Mouse (Mus musculus) cerebellum, adult 11-12 months (tissue): ENCODE measurements around the gene Lhfpl4.

Experiments used
- DNase-seq: peaks from one replicate; pipeline ENCODE4 v3.0.0; 2022

Gene Lhfpl4

GRCm38 (mm10) chr6:113166661-113167251 is 28.4 kb downstream of the Lhfpl4 start:
- peak; percentile 56 for DNase-seq

GRCm38 (mm10) chr6:113163513-113163912 is 31.7 kb downstream of the Lhfpl4 start:
- DNase-seq, result no peak

GRCm38 (mm10) chr6:113161982-113162381 is 33.2 kb downstream of the Lhfpl4 start:
- peak; percentile 76 for DNase-seq

GRCm38 (mm10) chr6:113160106-113160505 is 35.1 kb downstream of the Lhfpl4 start:
- DNase-seq, result no peak

- DNase-seq, result no peak
Observed at GRCm38 (mm10) chr6:113156064-113156463, 39.1 kb downstream of the Lhfpl4 start.

GRCm38 (mm10) chr6:113154886-113155285 is 40.3 kb downstream of the Lhfpl4 start:
- no peak for DNase-seq

- DNase-seq, result no peak
Observed at GRCm38 (mm10) chr6:113154071-113154470, 41.1 kb downstream of the Lhfpl4 start.

GRCm38 (mm10) chr6:113145249-113145648 is 49.9 kb downstream of the Lhfpl4 start:
- DNase-seq, result no peak

GRCm38 (mm10) chr6:113144764-113145163 is 50.4 kb downstream of the Lhfpl4 start:
- DNase-seq, result no peak

- no peak for DNase-seq
Observed at GRCm38 (mm10) chr6:113141389-113142094, 53.6 kb downstream of the Lhfpl4 start.

GRCm38 (mm10) chr6:113133360-113133759 is 61.8 kb downstream of the Lhfpl4 start:
- DNase-seq, result no peak

GRCm38 (mm10) chr6:113120806-113121205 is 74.4 kb downstream of the Lhfpl4 start:
- DNase-seq, result no peak
